Mouse (Mus musculus) liver, adult 2 months (tissue): Measurements from ENCODE around the gene Olfr1395.

Experiments
- CTCF ChIP-seq: fragments of 200-500 bp; IDR thresholded peaks from 2 replicates; pipeline ENCODE4 v1.5.1; 2011; ENCODE audit warnings: low read depth, low read length, control low read depth
- POLR2A ChIP-seq: fragments of 200-500 bp; IDR thresholded peaks from 2 replicates; pipeline ENCODE4 v1.6.1; 2011; ENCODE audit warnings: low read length, control low read depth; ENCODE audit not compliant: insufficient read depth; ENCODE audit errors: extremely low read depth

DNA sequence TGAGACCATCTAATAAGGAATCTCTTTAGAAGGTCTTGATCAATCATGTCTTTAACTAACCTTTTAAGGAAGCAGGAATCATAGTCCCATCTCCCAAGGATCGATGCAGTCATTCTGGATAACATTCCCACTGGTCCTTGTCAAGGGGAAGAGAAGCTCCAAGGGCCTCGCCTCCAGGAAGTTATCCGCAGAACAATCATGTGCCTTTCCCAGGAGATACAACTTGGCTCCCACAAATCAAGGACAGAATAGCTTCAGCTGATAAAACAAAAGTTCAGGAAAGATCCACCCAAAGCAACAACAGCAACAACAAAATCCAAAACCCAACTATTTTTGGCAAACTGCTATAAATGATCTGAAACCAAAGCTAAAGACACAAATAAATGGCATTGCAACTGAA, 22.4 kb upstream of the Olfr1395 start:
- TF ChIP-seq POLR2A: no peak
- TF ChIP-seq CTCF: no peak
